9 mouse cellular contexts compared by ENCODE assay signal in genomic region chr3:49944783-49945182, GRCm38 (mm10).
DNase-seq lines count a peak whose midpoint lies in the region; ATAC-seq lines count a peak whose summit lies in the region.
"Had no signal": no experiment of that assay in that cellular context is flagged by ENCODE, and none has a peak within 500 bp of the region (broad histone marks: within the 10 kb centered on the region; RNA-seq: fewer than 3 reads in every experiment).

No protein-coding gene starts in this region.

- no peak overlapping the region for H3K27ac ChIP-seq in embryonic facial prominence, embryonic 14.5 days (replicated peaks; ENCODE audit: low read depth, low read length)
- no peak overlapping the region for H3K27ac ChIP-seq in embryonic facial prominence, embryonic 10.5 days (replicated peaks)
- no peak overlapping the region; the same call in 1 of the 2 replicates for H3K27ac ChIP-seq in kidney, embryonic 14.5 days (ENCODE audit: low read depth, low read length)
- H3K27ac ChIP-seq in lung, embryonic 16.5 days (ENCODE audit: low read length) = no peak overlapping the region
- H3K27ac ChIP-seq in hindbrain, embryonic 13.5 days = no peak overlapping the region

- peak; percentile 71 for DNase-seq in embryonic facial prominence, embryonic 14.5 days (ENCODE audit: low spot score)
- no peak for DNase-seq in embryonic facial prominence, embryonic 10.5 days (ENCODE audit: low spot score)
- peak; percentile 16 for DNase-seq in embryo, embryonic 11 days
- DNase-seq in adrenal gland, adult (ENCODE audit: inconsistent age in 2 of 2, low spot score in 1 of 2) = no peak
- DNase-seq: adrenal gland, adult 8-10 months had no signal

- no peaks in the 10 kb centered on the region for H3K27me3 ChIP-seq in embryonic facial prominence, embryonic 14.5 days (replicated peaks; ENCODE audit: control insufficient read depth, insufficient read depth, low read length)
- H3K27me3 ChIP-seq in embryonic facial prominence, embryonic 10.5 days (replicated peaks; ENCODE audit: low read depth, poor library complexity, severe bottlenecking) = no peaks in the 10 kb centered on the region
- H3K27me3 ChIP-seq in kidney, embryonic 14.5 days (ENCODE audit: control insufficient read depth, insufficient read depth, low read length) = no peaks in the 10 kb centered on the region
- no peaks in the 10 kb centered on the region for H3K27me3 ChIP-seq in lung, embryonic 16.5 days (ENCODE audit: control insufficient read depth, insufficient read depth, low read depth, low read length)
- no peaks in the 10 kb centered on the region for H3K27me3 ChIP-seq in hindbrain, embryonic 13.5 days

- no peaks in the 10 kb centered on the region for H3K4me1 ChIP-seq in embryonic facial prominence, embryonic 14.5 days (ENCODE audit: control insufficient read depth, insufficient read depth, low read length)
- H3K4me1 ChIP-seq in embryonic facial prominence, embryonic 10.5 days = no peaks in the 10 kb centered on the region
- no peaks in the 10 kb centered on the region for H3K4me1 ChIP-seq in kidney, embryonic 14.5 days (ENCODE audit: control insufficient read depth, insufficient read depth, low read length)
- peaks cover 5% of the 10 kb centered on the region; the same call in 1 of the 2 replicates for H3K4me1 ChIP-seq in lung, embryonic 16.5 days (replicated peaks; ENCODE audit: control insufficient read depth, insufficient read depth, low read length)
- no peaks in the 10 kb centered on the region for H3K4me1 ChIP-seq in hindbrain, embryonic 13.5 days (replicated peaks)

- H3K9me3 ChIP-seq in embryonic facial prominence, embryonic 14.5 days (ENCODE audit: control insufficient read depth, low read length) = no peaks in the 10 kb centered on the region
- no peaks in the 10 kb centered on the region for H3K9me3 ChIP-seq in embryonic facial prominence, embryonic 10.5 days
- no peaks in the 10 kb centered on the region for H3K9me3 ChIP-seq in kidney, embryonic 14.5 days (ENCODE audit: control insufficient read depth, low read length)
- no peaks in the 10 kb centered on the region for H3K9me3 ChIP-seq in lung, embryonic 16.5 days (ENCODE audit: control insufficient read depth, low read length)
- H3K9me3 ChIP-seq in hindbrain, embryonic 13.5 days = no peaks in the 10 kb centered on the region

- H3K36me3 ChIP-seq in embryonic facial prominence, embryonic 14.5 days (ENCODE audit: control insufficient read depth, insufficient read depth, low read length) = no peaks in the 10 kb centered on the region
- no peaks in the 10 kb centered on the region for H3K36me3 ChIP-seq in embryonic facial prominence, embryonic 10.5 days (replicated peaks)
- H3K36me3 ChIP-seq in kidney, embryonic 14.5 days (ENCODE audit: control insufficient read depth, insufficient read depth, low read length) = no peaks in the 10 kb centered on the region
- no peaks in the 10 kb centered on the region for H3K36me3 ChIP-seq in lung, embryonic 16.5 days (ENCODE audit: control insufficient read depth, insufficient read depth, low read length)
- H3K36me3 ChIP-seq in hindbrain, embryonic 13.5 days = no peaks in the 10 kb centered on the region

- 53% methylated on average over 5 of the region's 5 CpGs for WGBS in embryonic facial prominence, embryonic 14.5 days
- 75% methylated on average over 5 of the region's 5 CpGs for WGBS in embryonic facial prominence, embryonic 10.5 days
- WGBS in kidney, embryonic 14.5 days = 40% methylated on average over 5 of the region's 5 CpGs
- WGBS in lung, embryonic 16.5 days = 28% methylated on average over 5 of the region's 5 CpGs
- WGBS in hindbrain, embryonic 13.5 days = 89% methylated on average over 5 of the region's 5 CpGs

- no peak overlapping the region for H3K4me2 ChIP-seq in embryonic facial prominence, embryonic 14.5 days (ENCODE audit: low read depth, low read length)
- no peak overlapping the region for H3K4me2 ChIP-seq in kidney, embryonic 14.5 days (replicated peaks; ENCODE audit: low read depth, low read length)
- no peak overlapping the region for H3K4me2 ChIP-seq in lung, embryonic 16.5 days (ENCODE audit: low read depth, low read length)
- H3K4me2 ChIP-seq in hindbrain, embryonic 13.5 days = no peak overlapping the region

- no peak overlapping the region for H3K9ac ChIP-seq in embryonic facial prominence, embryonic 14.5 days (ENCODE audit: low read depth, low read length)
- no peak overlapping the region for H3K9ac ChIP-seq in kidney, embryonic 14.5 days (ENCODE audit: low read depth, low read length)
- no peak overlapping the region for H3K9ac ChIP-seq in lung, embryonic 16.5 days (ENCODE audit: low read length)
- H3K9ac ChIP-seq in hindbrain, embryonic 13.5 days = no peak overlapping the region

- no peak overlapping the region for H3K4me3 ChIP-seq in embryonic facial prominence, embryonic 14.5 days (ENCODE audit: low read depth, low read length)
- no peak overlapping the region for H3K4me3 ChIP-seq in embryonic facial prominence, embryonic 10.5 days
- H3K4me3 ChIP-seq in kidney, embryonic 14.5 days (ENCODE audit: low read length) = no peak overlapping the region
- H3K4me3 ChIP-seq in lung, embryonic 16.5 days (ENCODE audit: low read length) = no peak overlapping the region
- H3K4me3 ChIP-seq in hindbrain, embryonic 13.5 days = no peak overlapping the region

- no peak for ATAC-seq in embryonic facial prominence, embryonic 14.5 days (ENCODE audit: low read depth)
- peak; percentile 55; the same call in 1 of the 2 replicates for ATAC-seq in kidney, embryonic 14.5 days (ENCODE audit: low FRiP score, low TSS enrichment)
- ATAC-seq in lung, embryonic 16.5 days (ENCODE audit: low read depth) = peak; percentile 93
- no peak for ATAC-seq in cerebellum, adult (ENCODE audit: insufficient number of reproducible peaks, low FRiP score, low TSS enrichment)
- ATAC-seq in hindbrain, embryonic 13.5 days (ENCODE audit: low FRiP score) = no peak

Comparison
In these comparisons a context has a peak if more than half of its experiments do, and no peak if none do; other contexts are left out.
1. DNase-seq: peak in embryonic facial prominence, embryonic 14.5 days (single experiment) and embryo, embryonic 11 days (single experiment); none in embryonic facial prominence, embryonic 10.5 days (single experiment) and adrenal gland, adult (0 of 2).
2. ATAC-seq: peak in kidney, embryonic 14.5 days (single experiment) and lung, embryonic 16.5 days (single experiment); none in embryonic facial prominence, embryonic 14.5 days (single experiment), cerebellum, adult (single experiment) and hindbrain, embryonic 13.5 days (single experiment).